Mouse (Mus musculus): ENCODE measurements around the gene Mfsd11.
"Not testable (repeated sequence)": the region's sequence is repeated elsewhere in the genome, so short reads cannot be mapped to it uniquely, and the experiment has no call there.

DNA sequence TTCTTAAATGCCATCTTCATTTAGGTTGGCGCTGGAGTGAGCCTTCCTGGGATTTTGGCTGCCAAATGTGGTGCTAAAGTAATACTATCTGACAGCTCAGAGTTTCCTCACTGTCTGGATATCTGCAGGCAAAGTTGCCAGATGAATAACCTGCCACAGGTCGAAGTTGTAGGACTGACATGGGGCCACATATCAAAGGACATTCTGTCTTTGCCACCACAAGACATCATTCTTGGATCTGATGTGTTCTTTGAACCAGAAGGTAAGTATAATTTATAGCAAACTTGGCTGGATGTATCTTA, 3.4 kb upstream of the Mfsd11 start:
- not testable (repeated sequence) for TF ChIP-seq CTCF (IDR thresholded peaks at IDR 0.05; ENCODE audit: low read depth, low read length); GATA1 (IDR thresholded peaks at IDR 0.05; ENCODE audit: borderline replicate concordance, low read length)
